Mouse (Mus musculus) kidney, postnatal 4 days (tissue): ENCODE data around the gene Rgs1.
A peak's percentile ranks its signal among the peaks of the same experiment; 100 is the strongest.

Experiments
- DNase-seq, 2 experiments: peaks; one replicate each; pipeline ENCODE4 v3.0.0; 2021; ENCODE audit warnings: mixed read lengths in 2 of 2

Rgs1 gene

GRCm38 (mm10) chr1:144248923-144249322, at the start of gene Rgs1:
Rgs1 (minus strand) TSS chr1:144249242.
- no peak for DNase-seq

- no peak for DNase-seq
Measured at GRCm38 (mm10) chr1:144283020-144284014, 34.3 kb upstream of the Rgs1 start.

DNA sequence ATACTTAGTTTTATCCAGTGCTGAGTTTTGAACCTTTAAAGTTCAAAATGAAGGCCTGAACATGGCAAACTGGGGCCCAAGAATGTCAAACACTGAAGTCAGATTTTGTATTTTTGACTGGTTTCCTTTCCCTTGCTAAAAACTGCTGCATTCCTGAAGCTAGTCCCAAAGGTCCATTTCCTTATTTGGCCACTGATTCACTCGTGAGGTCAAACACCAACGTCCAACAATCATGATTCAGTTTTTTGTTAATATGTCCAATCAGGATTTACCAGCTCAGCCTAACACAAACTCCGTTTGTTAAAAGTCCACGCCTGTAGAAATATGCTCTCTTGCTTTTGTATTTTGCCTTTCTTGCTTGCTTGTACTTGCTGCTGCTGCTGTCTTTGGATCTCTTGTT, 31.0 kb upstream of the Rgs1 start:
- no peak for DNase-seq

DNA sequence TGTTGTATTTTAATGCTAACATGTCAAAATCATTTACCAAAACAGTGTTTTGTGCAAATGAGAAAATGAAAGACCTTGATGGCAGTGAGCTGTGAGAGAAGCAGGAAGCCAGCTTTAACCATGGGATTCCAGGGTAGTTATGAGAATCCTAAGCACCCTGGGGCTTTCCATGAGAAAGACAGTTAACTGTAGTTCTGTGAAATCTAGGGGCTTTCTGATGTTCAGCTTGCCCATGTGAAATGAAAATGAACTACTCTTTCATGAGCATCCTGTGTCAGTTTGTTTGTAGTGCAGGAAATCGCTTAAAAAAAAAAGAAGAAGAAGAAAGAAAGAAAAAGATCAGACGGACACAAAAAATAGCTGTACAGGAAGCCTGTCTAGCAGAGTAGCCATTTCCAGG, 23.9 kb upstream of the Rgs1 start:
- DNase-seq, result no peak

DNA sequence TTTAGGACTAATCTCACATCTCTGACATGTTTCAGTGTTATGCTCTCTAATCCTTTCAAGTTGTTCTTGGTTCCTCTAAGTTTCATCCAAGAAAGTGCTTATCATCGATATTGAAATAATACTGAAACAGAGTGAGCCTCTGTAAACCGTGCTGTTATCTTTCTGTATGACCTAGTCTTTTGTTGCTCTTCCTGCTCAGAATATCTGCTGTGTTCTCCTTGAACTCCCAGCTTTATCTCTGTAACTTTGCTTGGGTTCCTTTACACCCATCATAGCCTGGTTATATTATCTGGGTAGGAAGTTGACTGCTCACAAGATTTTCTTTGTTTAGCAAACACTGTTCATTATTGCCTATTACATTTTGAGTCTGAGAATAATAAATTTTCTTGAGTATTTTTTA, 20.1 kb upstream of the Rgs1 start:
- no peak for DNase-seq

DNA sequence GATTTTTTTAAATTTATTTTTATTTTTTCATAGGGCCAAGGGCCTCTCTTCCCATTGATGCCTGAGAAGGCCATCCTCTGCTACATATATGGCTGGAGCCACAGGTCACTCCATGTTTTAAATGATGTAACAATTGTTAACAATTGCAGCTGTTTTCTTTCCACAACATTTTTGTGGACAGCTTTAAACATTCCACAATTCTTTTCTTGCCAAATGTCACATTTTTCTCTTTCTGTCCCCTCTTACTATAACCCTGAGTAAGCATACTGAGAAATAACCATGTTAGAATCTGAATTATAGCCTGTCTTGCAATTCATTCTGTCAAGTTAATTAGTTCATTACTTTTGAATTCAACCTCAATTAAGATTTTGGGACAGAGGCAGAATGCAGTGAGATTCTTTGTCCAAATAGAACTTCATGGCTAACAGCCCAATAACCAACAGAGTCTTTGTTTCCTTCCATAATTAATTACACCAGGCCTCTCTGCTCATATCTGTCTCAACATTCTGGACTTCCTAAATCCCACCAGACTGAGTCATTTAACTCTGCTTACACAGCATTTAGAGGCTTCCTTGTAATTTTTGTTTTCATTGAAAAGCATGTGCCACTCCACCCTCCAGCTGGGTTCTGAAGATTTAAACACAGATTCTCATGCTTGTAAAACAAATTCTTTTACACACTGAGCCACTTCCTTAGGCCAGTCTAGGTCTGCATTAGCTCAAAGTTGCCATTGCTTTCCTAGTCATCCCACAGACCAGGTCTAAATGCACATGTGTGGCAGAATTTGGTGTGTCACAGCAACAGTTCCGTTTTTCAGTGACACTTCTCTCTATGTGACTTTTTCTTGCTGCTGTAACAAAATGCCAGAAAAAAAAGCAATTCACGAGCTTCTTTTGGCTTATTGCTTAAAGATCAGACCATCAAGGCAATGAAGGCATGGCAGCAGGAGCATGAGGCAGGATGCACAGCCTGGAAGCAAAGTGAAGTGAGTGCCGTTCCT, 18.7 kb upstream of the Rgs1 start:
- DNase-seq, result no peak

- DNase-seq, result no peak
Measured at GRCm38 (mm10) chr1:144264000-144264399, 15.0 kb upstream of the Rgs1 start.

GRCm38 (mm10) chr1:144262008-144262407, 13.0 kb upstream of the Rgs1 start:
- DNase-seq, result no peak

DNA sequence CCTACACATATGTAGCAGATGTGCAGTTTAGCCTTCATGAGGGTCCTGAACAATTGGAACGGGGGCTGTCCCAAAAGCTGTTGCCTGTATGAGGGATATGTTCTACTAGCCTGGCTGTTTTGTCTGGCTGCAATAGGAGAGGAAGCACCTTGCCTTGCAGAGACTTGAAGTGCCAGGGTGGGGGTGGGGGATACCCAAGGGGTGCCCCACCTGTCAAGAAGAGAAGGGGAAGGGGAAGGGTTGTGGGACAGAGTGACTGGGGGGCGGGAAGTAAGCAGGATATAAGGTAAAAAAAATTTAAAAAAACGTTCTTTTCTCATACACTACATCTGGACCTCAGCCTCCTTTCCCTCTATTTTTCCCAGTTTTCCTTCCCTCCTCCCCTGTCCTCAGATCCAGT, 9.7 kb upstream of the Rgs1 start:
- DNase-seq, result no peak

GRCm38 (mm10) chr1:144256556-144257331, 7.7 kb upstream of the Rgs1 start:
- DNase-seq, result no peak

- DNase-seq, result no peak
Measured at GRCm38 (mm10) chr1:144248206-144248605, 836 bp downstream of the Rgs1 start.

DNA sequence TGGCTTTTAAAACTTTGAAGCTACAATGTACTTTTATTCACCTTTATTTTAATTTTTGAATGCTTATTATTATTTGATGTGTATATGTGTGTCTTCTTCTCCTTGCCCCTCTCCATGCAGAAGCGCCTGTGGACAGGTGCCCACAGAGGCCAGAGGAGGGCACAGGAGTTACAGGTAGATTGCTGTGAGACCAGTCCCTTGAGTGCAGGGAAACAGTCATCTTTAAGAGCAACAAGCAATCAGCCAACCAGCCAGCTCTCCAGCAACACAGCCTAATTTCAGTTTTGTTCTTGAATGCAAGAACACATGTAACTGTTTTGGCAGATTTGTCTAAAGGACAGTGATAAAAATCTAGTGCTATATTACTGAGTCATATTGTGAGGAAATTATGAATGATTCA, 1.7 kb downstream of the Rgs1 start:
- no peak for DNase-seq

DNA sequence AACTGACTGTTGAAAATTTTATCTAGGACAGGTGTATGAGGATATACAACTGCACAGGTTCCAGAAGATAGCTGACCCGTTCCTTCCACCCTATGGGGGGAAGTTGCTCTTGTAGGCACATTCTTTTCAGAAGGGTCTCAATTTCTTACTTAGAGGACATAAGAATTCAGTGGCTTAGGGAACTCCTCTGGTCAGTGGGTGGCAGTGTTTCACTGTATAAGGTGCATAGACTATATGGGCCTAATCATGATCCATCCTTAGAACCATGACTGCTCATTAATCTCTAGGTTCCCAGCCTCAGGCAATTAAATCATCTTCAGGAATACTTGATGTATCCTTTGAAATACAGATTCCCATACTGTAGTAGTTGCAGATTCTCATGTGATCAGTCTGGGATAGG, 5.5 kb downstream of the Rgs1 start:
- DNase-seq, result peak; percentile 36 to 40

DNA sequence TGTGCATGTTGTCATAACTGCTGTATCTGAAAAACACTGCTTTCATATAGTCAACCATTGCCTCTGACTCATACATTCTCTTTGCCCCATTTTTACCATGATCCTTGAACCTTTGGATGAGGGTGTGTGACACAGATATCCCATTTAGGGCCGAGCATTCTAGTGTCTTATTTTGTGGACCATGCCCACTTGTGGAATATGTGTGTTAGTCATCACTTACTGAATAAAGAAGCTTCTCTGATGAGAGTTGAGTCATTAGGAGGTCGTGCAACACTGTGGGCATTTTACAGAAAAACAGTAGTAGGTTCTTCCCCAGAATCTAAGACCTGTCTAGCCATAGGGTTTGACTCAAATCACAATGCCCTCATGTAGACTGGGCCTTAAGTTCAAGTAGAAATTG, 9.8 kb downstream of the Rgs1 start:
- no peak for DNase-seq

GRCm38 (mm10) chr1:144215230-144215629, 33.8 kb downstream of the Rgs1 start:
- DNase-seq, result no peak

DNA sequence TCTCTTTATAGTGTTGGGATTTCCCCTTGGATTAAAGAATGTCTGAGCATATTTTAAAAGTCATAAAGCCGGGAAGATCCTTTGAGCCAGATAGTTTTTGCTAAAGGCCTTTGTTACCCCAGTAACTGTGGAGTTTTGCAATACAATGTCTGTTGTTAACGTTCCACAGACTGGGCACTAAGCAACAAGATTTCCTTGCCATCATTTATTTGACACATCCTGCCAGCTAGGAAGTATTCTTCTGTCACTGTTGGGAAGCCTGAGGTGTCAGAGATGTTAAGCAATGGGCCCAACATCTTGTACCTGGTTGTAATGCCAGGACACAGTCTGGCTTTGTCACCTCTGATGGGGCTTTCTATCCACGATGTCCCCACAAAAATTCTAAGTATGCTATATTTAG, 38.1 kb downstream of the Rgs1 start:
- DNase-seq, result no peak

DNA sequence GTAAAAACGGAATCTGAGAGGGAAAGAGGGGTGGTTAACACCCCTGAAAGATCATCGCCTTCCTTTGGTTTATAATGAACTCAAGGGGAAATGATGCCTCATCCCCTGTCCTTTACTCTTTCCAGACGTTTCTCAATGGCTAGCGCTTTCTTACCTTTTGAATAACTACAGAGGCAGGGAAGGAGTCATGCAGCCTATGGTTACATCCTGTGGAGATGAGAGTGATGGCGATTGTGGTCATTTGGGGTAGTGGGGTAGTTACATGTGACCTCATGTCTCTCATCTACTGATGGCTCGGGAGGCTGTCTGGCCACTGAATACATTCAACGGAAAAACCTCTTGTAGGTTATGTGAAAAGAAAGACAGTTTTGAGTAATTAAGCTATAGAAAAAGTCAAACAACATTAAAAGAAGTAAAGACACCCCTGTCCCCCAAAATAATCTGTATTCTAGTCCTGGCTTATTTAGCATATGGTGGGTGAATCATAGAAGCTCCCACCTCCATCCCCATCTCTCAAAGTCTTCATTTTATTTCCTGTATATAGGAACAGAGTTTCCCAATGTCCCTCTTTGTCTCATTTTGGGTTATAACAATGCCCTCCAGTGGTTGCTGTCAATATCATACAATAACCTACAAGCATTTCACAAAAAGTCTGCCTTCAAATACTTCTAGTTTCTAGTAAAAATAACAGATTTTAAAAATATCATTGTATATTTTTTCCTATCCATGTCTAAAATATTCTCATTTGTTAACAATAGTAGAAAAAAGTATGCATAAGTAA, 42.6 kb downstream of the Rgs1 start:
- DNase-seq, result no peak

DNA sequence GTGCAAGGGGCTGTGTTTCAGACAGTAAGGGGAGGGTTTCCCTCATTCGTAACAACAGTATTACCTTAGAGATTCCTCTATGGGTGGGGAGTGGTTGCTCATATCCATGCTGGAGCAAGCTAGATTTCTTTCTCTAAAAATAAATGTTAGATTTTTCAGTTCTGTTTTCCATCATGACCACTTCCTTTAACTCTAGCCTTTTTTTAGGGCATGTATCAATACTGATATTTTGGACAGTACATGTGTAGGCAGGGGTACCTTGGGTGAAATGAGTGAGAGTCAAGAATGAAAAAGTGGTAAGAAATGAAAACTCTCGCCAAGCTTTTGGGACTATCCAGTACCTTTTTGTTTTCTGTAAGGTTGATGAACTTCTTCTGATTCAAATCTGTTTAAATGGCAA, 44.3 kb downstream of the Rgs1 start:
- no peak for DNase-seq

DNA sequence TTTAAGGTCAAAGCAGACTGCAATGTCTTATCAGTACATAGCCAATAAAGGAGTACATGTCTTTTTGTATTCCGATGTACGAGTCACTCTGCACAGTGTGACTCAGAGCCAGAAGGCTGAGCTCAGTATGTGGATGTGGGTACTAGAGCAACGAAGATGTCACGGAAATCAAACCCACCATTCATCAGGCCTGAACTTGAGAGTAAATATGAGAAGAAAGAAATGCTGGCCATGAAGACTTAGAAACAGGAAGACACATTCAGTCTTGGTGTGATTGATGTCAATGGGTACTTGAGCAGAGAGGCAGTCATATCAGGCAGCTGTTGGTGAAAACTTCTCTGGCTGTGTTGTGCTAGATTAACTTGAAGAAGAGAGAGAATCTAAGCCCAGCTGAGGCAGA, 46.1 kb downstream of the Rgs1 start:
- no peak for DNase-seq

- DNase-seq, result no peak
Measured at GRCm38 (mm10) chr1:144200496-144200895, 48.5 kb downstream of the Rgs1 start.

DNA sequence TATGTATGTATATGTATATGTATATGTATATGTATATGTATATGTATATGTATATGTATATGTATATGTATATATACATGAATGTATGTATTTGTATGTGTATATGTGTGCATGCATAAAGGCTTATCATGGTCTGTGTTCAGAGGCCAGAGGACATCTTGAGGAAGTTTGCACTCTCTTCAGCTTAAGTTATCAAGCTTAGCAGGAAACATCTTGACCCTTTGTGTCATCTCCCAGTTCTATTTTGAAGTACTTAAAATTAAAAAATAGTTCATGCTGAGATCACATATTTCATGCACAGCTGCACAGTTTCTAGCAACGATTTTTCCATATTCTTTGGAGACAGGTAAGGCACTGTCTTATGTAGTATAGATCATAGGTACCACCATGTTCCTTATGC, 49.5 kb downstream of the Rgs1 start:
- no peak for DNase-seq

GRCm38 (mm10) chr1:144197684-144198083, 51.4 kb downstream of the Rgs1 start:
- DNase-seq, result peak; percentile 27 to 36
